Mouse (Mus musculus): ENCODE results near the gene Rfc4.

The Rfc4 gene

GRCm38 (mm10) chr16:23127673-23128375 is at the start of gene Rfc4:
Rfc4 (minus strand) TSS chr16:23127737.
- DNase-seq (ENCODE audit: low spot score) = peak; percentile 88

GRCm38 (mm10) chr16:23175956-23176355 is 48.4 kb upstream of the Rfc4 start:
- no peak for DNase-seq (ENCODE audit: low spot score)

GRCm38 (mm10) chr16:23174855-23175254 is 47.3 kb upstream of the Rfc4 start:
- no peak for DNase-seq (ENCODE audit: low spot score)

- DNase-seq (ENCODE audit: low spot score) = no peak
These were observed 46.4 kb upstream of the Rfc4 start for GRCm38 (mm10) chr16:23173904-23174303.

- no peak for DNase-seq (ENCODE audit: low spot score)
These were observed 43.3 kb upstream of the Rfc4 start for GRCm38 (mm10) chr16:23170813-23171212.

- no peak for DNase-seq (ENCODE audit: low spot score)
These were observed 39.5 kb upstream of the Rfc4 start for GRCm38 (mm10) chr16:23167079-23167478.

GRCm38 (mm10) chr16:23166646-23167045 is 39.1 kb upstream of the Rfc4 start:
- DNase-seq (ENCODE audit: low spot score) = no peak

GRCm38 (mm10) chr16:23165441-23165840 is 37.9 kb upstream of the Rfc4 start:
- DNase-seq (ENCODE audit: low spot score) = no peak

GRCm38 (mm10) chr16:23164443-23164842 is 36.9 kb upstream of the Rfc4 start:
- DNase-seq (ENCODE audit: low spot score) = no peak

GRCm38 (mm10) chr16:23162116-23162515 is 34.6 kb upstream of the Rfc4 start:
- no peak for DNase-seq (ENCODE audit: low spot score)

- DNase-seq (ENCODE audit: low spot score) = no peak
These were observed 32.2 kb upstream of the Rfc4 start for GRCm38 (mm10) chr16:23159749-23160148.

GRCm38 (mm10) chr16:23158957-23159356 is 31.4 kb upstream of the Rfc4 start:
- no peak for DNase-seq (ENCODE audit: low spot score)

GRCm38 (mm10) chr16:23158292-23158691 is 30.8 kb upstream of the Rfc4 start:
- DNase-seq (ENCODE audit: low spot score) = no peak

- no peak for DNase-seq (ENCODE audit: low spot score)
These were observed 29.5 kb upstream of the Rfc4 start for GRCm38 (mm10) chr16:23157013-23157412.

GRCm38 (mm10) chr16:23154261-23154660 is 26.7 kb upstream of the Rfc4 start:
- DNase-seq (ENCODE audit: low spot score) = no peak

- no peak for DNase-seq (ENCODE audit: low spot score)
These were observed 23.9 kb upstream of the Rfc4 start for GRCm38 (mm10) chr16:23151423-23151822.

- no peak for DNase-seq (ENCODE audit: low spot score)
These were observed 21.9 kb upstream of the Rfc4 start for GRCm38 (mm10) chr16:23149396-23149795.

- no peak for DNase-seq (ENCODE audit: low spot score)
These were observed 21.4 kb upstream of the Rfc4 start for GRCm38 (mm10) chr16:23148936-23149335.

- no peak for DNase-seq (ENCODE audit: low spot score)
These were observed 18.7 kb upstream of the Rfc4 start, which contains the start of gene Adipoq for GRCm38 (mm10) chr16:23146280-23146679. Adipoq (plus strand) TSS chr16:23146536.

- DNase-seq (ENCODE audit: low spot score) = no peak
These were observed 17.7 kb upstream of the Rfc4 start for GRCm38 (mm10) chr16:23145211-23145610.

- no peak for DNase-seq (ENCODE audit: low spot score)
These were observed 16.8 kb upstream of the Rfc4 start for GRCm38 (mm10) chr16:23144326-23144725.

- no peak for DNase-seq (ENCODE audit: low spot score)
These were observed 13.4 kb upstream of the Rfc4 start for GRCm38 (mm10) chr16:23140911-23141310.

- no peak for DNase-seq (ENCODE audit: low spot score)
These were observed 9.0 kb upstream of the Rfc4 start for GRCm38 (mm10) chr16:23136406-23136970.

All from c-Kit-positive CD71-positive TER-119-positive erythroid progenitor cells, embryonic 14.5 days (primary cell).